Mouse (Mus musculus): ENCODE measurements around the gene Rpl6.

The Rpl6 gene

GRCm38 (mm10) chr5:121204132-121205089 lies at the start of gene Rpl6:
Rpl6 (plus strand) TSS chr5:121204481.
- DNase-seq, result peak; percentile 75

GRCm38 (mm10) chr5:121156121-121156520 lies 48.2 kb upstream of the Rpl6 start:
- no peak for DNase-seq

- DNase-seq, result no peak
Measured at GRCm38 (mm10) chr5:121157017-121157416, 47.3 kb upstream of the Rpl6 start.

- no peak for DNase-seq
Measured at GRCm38 (mm10) chr5:121157489-121157888, 46.8 kb upstream of the Rpl6 start.

GRCm38 (mm10) chr5:121158966-121159365 lies 45.3 kb upstream of the Rpl6 start:
- DNase-seq, result no peak

GRCm38 (mm10) chr5:121162285-121162684 lies 42.0 kb upstream of the Rpl6 start:
- DNase-seq, result no peak

- no peak for DNase-seq
Measured at GRCm38 (mm10) chr5:121162923-121163322, 41.4 kb upstream of the Rpl6 start.

GRCm38 (mm10) chr5:121166884-121167283 lies 37.4 kb upstream of the Rpl6 start:
- no peak for DNase-seq

GRCm38 (mm10) chr5:121169588-121169987 lies 34.7 kb upstream of the Rpl6 start:
- no peak for DNase-seq

GRCm38 (mm10) chr5:121172835-121173234 lies 31.4 kb upstream of the Rpl6 start:
- no peak for DNase-seq

- DNase-seq, result no peak
Measured at GRCm38 (mm10) chr5:121179077-121179857, 25.0 kb upstream of the Rpl6 start.

GRCm38 (mm10) chr5:121183269-121183668 lies 21.0 kb upstream of the Rpl6 start:
- DNase-seq, result no peak

GRCm38 (mm10) chr5:121184375-121184774 lies 19.9 kb upstream of the Rpl6 start:
- DNase-seq, result no peak

- peak; percentile 19 for DNase-seq
Measured at GRCm38 (mm10) chr5:121184945-121185551, 19.2 kb upstream of the Rpl6 start.

GRCm38 (mm10) chr5:121187580-121188001 lies 16.7 kb upstream of the Rpl6 start:
- DNase-seq, result no peak

GRCm38 (mm10) chr5:121188265-121188664 lies 16.0 kb upstream of the Rpl6 start:
- DNase-seq, result no peak

GRCm38 (mm10) chr5:121189182-121189581 lies 15.1 kb upstream of the Rpl6 start:
- no peak for DNase-seq

- DNase-seq, result no peak
Measured at GRCm38 (mm10) chr5:121190210-121190835, 14.0 kb upstream of the Rpl6 start.

GRCm38 (mm10) chr5:121190836-121191583 lies 13.3 kb upstream of the Rpl6 start, which contains the start of gene Ptpn11:
Ptpn11 (minus strand) TSS chr5:121191397.
- DNase-seq, result peak; percentile 83

GRCm38 (mm10) chr5:121191584-121191906 lies 12.7 kb upstream of the Rpl6 start:
- DNase-seq, result no peak

GRCm38 (mm10) chr5:121194173-121194572 lies 10.1 kb upstream of the Rpl6 start:
- no peak for DNase-seq

- no peak for DNase-seq
Measured at GRCm38 (mm10) chr5:121196764-121197163, 7.5 kb upstream of the Rpl6 start.

Data from thymus, postnatal 25 days (tissue).